Mouse (Mus musculus) frontal cortex, postnatal 10 days (tissue): ENCODE measurements at regions not wholly inside any gene's neighbourhood (a gene's known extent, or its start where the extent isn't known, plus 50 kb on each side); places are given as distances from the start of the nearest gene placed in this dataset.

Experiments
- DNase-seq, 2 experiments: peaks; one replicate each; pipeline ENCODE4 v3.0.0; 2022; ENCODE audit warnings: low spot score in 2 of 2, mixed read lengths in 1 of 2

GRCm38 (mm10) chr17:85767201-85767862 lies 79.3 kb upstream of the Six2 start:
- no peak for DNase-seq

GRCm38 (mm10) chr17:85766556-85766955 lies 78.5 kb upstream of the Six2 start:
- no peak for DNase-seq

- DNase-seq = no peak
Measured at GRCm38 (mm10) chr17:85758581-85759098, 70.6 kb upstream of the Six2 start.

DNA sequence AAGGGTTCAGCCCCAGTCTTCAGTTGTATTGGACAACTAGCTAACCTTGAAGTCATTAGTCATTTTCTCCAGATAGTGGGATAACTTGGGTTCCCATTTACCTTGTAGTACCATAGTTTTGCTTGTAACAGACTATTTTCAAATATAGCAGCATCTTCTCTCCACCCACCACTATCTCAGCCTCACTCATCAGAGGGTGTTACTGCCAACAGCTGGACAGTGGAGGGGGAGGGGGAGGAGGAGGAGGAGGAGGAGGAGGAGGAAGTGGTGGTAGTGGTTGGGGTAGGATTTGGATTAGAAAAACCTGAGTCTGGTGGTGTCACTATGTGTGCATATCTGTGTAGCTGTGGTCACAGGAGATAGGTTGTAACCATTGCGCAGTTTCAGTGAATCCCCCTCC lies 69.6 kb upstream of the Six2 start:
- no peak for DNase-seq

DNA sequence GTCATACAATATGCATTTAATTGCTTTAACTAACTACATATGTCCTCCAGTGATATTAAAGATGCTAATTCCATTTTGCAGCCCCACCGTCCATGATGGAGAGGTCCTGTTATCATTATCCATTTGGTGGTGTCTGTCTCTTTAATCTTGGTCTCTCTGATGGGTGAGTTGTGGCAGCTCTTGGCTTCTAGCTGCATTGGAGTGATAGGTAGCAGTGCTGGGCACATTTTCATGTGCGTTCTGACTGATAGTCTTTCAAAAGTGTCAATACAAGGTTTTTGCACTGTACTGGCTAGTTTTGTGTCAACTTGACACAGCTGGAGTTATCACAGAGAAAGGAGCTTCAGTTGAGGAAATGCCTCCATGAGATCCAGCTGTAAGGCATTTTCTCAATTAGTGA lies 67.5 kb upstream of the Six2 start:
- no peak for DNase-seq

GRCm38 (mm10) chr17:85748649-85749081 lies 60.6 kb upstream of the Six2 start:
- no peak for DNase-seq

DNA sequence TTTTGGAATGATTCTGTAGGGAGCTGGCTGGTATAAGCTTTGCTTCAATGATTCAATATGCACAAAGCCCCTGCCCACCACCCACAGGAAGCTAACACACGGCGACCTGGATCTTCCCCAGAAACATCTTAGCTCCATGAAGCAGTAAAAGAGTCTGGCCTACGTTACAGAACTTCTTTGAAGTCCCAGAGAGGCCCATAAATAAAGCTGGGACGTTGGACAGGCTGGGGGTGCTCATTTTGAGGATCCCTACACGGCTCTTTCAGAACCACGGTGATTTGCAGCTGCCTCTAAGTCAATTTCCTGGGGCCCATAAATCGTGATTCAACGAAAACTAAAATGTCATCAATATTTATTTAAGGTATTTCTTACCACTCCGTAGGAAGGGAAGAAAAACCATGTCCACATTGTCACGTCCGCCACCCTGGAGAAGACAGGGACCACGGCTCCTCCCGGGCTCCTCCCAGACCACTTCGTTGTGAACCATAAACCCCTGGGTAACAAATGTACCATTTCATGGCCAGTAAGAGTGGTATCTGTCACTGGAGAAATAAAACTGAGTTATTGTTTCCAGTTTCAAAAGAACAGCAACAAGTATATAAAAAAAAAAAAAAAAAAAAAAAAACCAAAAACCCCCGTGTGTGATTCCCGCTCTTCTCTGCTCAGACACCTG lies 60.0 kb upstream of the Six2 start:
- DNase-seq = no peak
